Mouse (Mus musculus) intestine, embryonic 16.5 days (tissue): Measurements from ENCODE around the gene Dnah10. TPM values are rescaled to one million over a fixed set of nuclear protein-coding genes. Genes with fewer than 3 reads are reported as not detected.

Source experiments
- ATAC-seq: fragments of 200-750 bp; cut with Nextera tagmentation; 2 replicates; pipeline ENCODE4 v1.8.0; 2017; ENCODE audit warnings: moderate TSS enrichment, moderate library complexity
- H3K27ac ChIP-seq: fragments of 300-500 bp; sonication (generic); 2 replicates; pipeline ENCODE4 v1.5.1; 2014; ENCODE audit warnings: mild to moderate bottlenecking, low read length
- H3K27me3 ChIP-seq: fragments of 300-500 bp; sonication (generic); replicated peaks from 2 replicates; pipeline ENCODE4 v1.6.1; 2014; ENCODE audit warnings: low read length, control low read depth, mixed read lengths; ENCODE audit not compliant: control insufficient read depth, insufficient read depth
- H3K36me3 ChIP-seq: fragments of 300-500 bp; sonication (generic); 2 replicates; pipeline ENCODE4 v1.6.1; 2014; ENCODE audit warnings: low read length, control low read depth; ENCODE audit not compliant: control insufficient read depth, insufficient read depth
- H3K4me1 ChIP-seq: fragments of 300-500 bp; sonication (generic); 2 replicates; pipeline ENCODE4 v1.6.1; 2014; ENCODE audit warnings: low read length, control low read depth, mixed read lengths; ENCODE audit not compliant: control insufficient read depth, insufficient read depth
- H3K4me2 ChIP-seq: fragments of 300-500 bp; sonication (generic); 2 replicates; pipeline ENCODE4 v1.6.1; 2014; ENCODE audit warnings: low read depth, low read length, control low read depth
- H3K4me3 ChIP-seq: fragments of 300-500 bp; sonication (generic); 2 replicates; pipeline ENCODE4 v1.5.1; 2014; ENCODE audit warnings: mild to moderate bottlenecking, low read length
- H3K9ac ChIP-seq: fragments of 300-500 bp; sonication (generic); 2 replicates; pipeline ENCODE4 v1.6.1; 2014; ENCODE audit warnings: low read depth, low read length
- H3K9me3 ChIP-seq: fragments of 300-500 bp; sonication (generic); 2 replicates; pipeline ENCODE4 v1.6.1; 2016; ENCODE audit warnings: low read length, control low read depth; ENCODE audit not compliant: control insufficient read depth
- WGBS: fragments of 180-500 bp; shearing (Covaris S2); extraction: QIAGEN DNeasy Blood & Tissue Kit; methylation state at CpG from one replicate; pipeline ENCODE4 v1.1.7; 2014; 5-methylcytosine and 5-hydroxymethylcytosine counted together
- polyA plus RNA-seq: library from polyadenylated mRNA; unstranded; fragments of >200 nt; fragmentation: Nextera tagmentation; extraction: Ambion mirVana; gene quantifications from 2 replicates; pipeline ENCODE4 v1.2.1, GENCODE M21; 2015

Gene Dnah10
- polyA plus RNA-seq, 1 experiment from 2014 or later = 0.04 TPM

DNA sequence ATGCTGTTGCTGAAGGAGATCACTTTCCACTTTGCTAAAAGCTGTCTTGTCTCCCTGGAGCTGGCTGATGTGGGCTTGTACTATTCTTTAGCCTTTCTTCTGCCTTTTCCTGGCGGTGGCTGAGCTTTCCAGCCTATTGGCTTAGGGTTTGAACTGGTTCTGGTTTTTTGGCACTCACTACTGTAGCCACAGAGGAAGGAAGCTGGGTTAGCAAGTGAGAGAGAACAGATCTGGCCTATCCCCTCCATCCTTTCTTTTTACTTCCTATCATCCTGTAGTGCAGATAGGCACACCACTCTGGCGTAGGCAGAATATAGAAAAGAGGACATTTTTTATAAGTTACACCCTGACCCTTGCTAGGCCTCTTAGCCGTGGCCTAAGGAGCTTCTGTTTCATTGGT is 148.2 kb downstream of the Dnah10 start:
- WGBS = 80% methylated on average over 3 of the region's 3 CpGs
- no peaks in the 10 kb centered on the region for H3K27me3 ChIP-seq
- peaks cover 22% of the 10 kb centered on the region for H3K4me1 ChIP-seq
- no peak overlapping the region for H3K9ac ChIP-seq
- H3K27ac ChIP-seq = no peak overlapping the region
- no peaks in the 10 kb centered on the region for H3K9me3 ChIP-seq
- H3K4me2 ChIP-seq = no peak overlapping the region
- H3K36me3 ChIP-seq = no peaks in the 10 kb centered on the region
- H3K4me3 ChIP-seq = no peak overlapping the region
- no peak for ATAC-seq

GRCm38 (mm10) chr5:124873890-124874601 is 149.2 kb downstream of the Dnah10 start:
- no peak for ATAC-seq
- Histone ChIP-seq H3K9ac (no peak overlapping the region), H3K27me3 (no peaks in the 10 kb centered on the region), H3K4me1 (peaks cover 22% of the 10 kb centered on the region), H3K27ac (no peak overlapping the region), H3K9me3 (no peaks in the 10 kb centered on the region), H3K36me3 (no peaks in the 10 kb centered on the region; the same call in 1 of the 2 replicates), H3K4me3 (no peak overlapping the region), H3K4me2 (no peak overlapping the region)
- 80% methylated on average over 6 of the region's 6 CpGs for WGBS

DNA sequence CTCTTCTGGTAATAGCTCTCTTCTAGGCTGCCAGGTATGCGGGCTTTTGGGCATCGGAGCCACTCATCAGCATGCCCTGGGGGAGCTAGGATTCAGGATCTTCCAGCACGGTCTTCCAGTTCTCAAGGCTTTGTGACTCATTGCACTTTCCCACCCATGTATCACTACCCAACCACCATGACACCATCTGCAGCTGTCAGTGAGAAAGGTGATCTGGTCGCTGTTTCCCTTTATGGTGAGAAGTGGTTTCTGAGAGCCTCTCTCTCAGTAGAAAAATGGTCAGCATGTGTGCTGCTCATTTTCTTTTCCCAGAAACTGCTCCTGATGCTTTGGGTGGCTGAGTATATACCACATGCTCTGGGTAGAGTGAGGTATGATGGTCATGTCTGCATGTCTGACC is 154.4 kb downstream of the Dnah10 start:
- no peak for ATAC-seq
- H3K27me3 ChIP-seq = no peaks in the 10 kb centered on the region
- no peak overlapping the region for H3K4me3 ChIP-seq
- no peaks in the 10 kb centered on the region; the same call in 1 of the 2 replicates for H3K36me3 ChIP-seq
- no peak overlapping the region for H3K4me2 ChIP-seq
- no peak overlapping the region for H3K27ac ChIP-seq
- H3K9me3 ChIP-seq = no peaks in the 10 kb centered on the region
- 83% methylated on average over 4 of the region's 4 CpGs for WGBS
- H3K9ac ChIP-seq = no peak overlapping the region
- H3K4me1 ChIP-seq = no peaks in the 10 kb centered on the region

DNA sequence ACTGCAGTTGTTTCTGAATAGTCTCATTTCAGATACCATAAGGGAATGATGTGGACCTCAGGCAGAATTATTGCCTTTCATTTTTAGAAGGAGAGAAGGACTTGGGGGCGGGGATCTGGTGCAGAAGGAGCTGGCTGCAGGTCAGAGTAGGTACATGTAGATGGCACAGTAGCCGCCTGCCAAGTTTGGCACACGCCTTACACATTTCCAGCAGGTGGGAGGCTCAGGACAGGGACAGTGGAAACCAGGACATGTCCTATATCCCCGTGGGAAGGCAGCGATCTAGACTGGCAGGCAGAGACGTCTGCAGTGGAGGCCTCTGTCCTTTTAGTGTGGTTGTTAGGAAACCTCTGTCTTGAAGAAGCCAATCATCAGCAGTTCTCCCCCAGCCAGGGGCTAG is 154.9 kb downstream of the Dnah10 start:
- no peaks in the 10 kb centered on the region for H3K9me3 ChIP-seq
- no peak overlapping the region for H3K9ac ChIP-seq
- H3K4me3 ChIP-seq = no peak overlapping the region
- no peak for ATAC-seq
- H3K36me3 ChIP-seq = peaks cover 2% of the 10 kb centered on the region
- no peaks in the 10 kb centered on the region for H3K4me1 ChIP-seq
- no peaks in the 10 kb centered on the region for H3K27me3 ChIP-seq
- 77% methylated on average over 6 of the region's 6 CpGs for WGBS
- no peak overlapping the region for H3K4me2 ChIP-seq
- no peak overlapping the region for H3K27ac ChIP-seq

DNA sequence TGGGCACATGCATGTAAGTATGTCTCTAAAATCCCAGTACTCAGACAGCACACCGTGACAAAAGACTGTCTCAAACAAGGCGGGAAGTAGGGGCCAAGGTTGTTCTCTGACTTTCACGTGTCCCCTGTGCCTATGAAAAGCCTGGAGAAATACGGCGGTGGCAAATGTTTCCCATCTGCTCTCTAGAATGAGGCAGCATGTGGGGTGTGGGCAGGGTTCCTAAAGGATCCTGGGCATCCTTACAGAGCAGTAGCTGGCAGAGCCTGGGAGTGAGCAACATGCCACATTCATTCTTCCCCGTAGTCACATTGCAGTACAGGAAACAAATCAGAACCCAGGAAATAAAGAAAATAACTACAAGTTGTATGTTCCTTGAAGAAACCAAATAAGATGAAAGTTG is 159.0 kb downstream of the Dnah10 start:
- WGBS = 88% methylated on average over 6 of the region's 6 CpGs
- ATAC-seq = no peak
- H3K36me3 ChIP-seq = peaks cover 15% of the 10 kb centered on the region

More for the DNA sequence above, 159.0 kb downstream of the Dnah10 start:
- Histone ChIP-seq H3K9ac (no peak overlapping the region), H3K27ac (no peak overlapping the region), H3K4me3 (no peak overlapping the region), H3K4me2 (no peak overlapping the region), H3K9me3 (no peaks in the 10 kb centered on the region), H3K4me1 (no peaks in the 10 kb centered on the region), H3K27me3 (no peaks in the 10 kb centered on the region)

Other genes with a start within 250 kb of the Dnah10 start
- 55.1 and 55.4 TPM in 2 replicates for gene Rilpl2, start 246.7 kb upstream of the Dnah10 start, polyA plus RNA-seq
- 20.1 and 20.9 TPM in 2 replicates for gene Snrnp35, start 242.0 kb upstream of the Dnah10 start, polyA plus RNA-seq
- gene Rilpl1, start 193.7 kb upstream of the Dnah10 start, polyA plus RNA-seq = 8.6 and 8.8 TPM in 2 replicates
- 635 and 649 TPM in 2 replicates for gene Tmed2, start 184.4 kb upstream of the Dnah10 start, polyA plus RNA-seq
- gene Ddx55, start 172.2 kb upstream of the Dnah10 start, polyA plus RNA-seq = 12.5 and 14.5 TPM in 2 replicates
- 85.5 and 86.6 TPM in 2 replicates for gene Eif2b1, start 146.0 kb upstream of the Dnah10 start, polyA plus RNA-seq
- gene Gtf2h3, start 145.9 kb upstream of the Dnah10 start, polyA plus RNA-seq = 51.2 and 52.2 TPM in 2 replicates
- 61.5 and 67.9 TPM in 2 replicates for gene Atp6v0a2, start 96.5 kb upstream of the Dnah10 start, polyA plus RNA-seq
- gene Ccdc92, start 137.3 kb downstream of the Dnah10 start, polyA plus RNA-seq = 4.1 and 4.3 TPM in 2 replicates
- gene Zfp664, start 137.6 kb downstream of the Dnah10 start, polyA plus RNA-seq = 48.1 and 54.0 TPM in 2 replicates